Mouse (Mus musculus) thymus, adult 2 months (tissue): ENCODE data around the gene Grin1.

ENCODE experiments used
- CTCF ChIP-seq: fragments of 200-500 bp; IDR thresholded peaks from 2 replicates; pipeline ENCODE4 v1.5.1; 2012; ENCODE audit warnings: mild to moderate bottlenecking, control low read depth, low read length, moderate library complexity, borderline replicate concordance; ENCODE audit not compliant: control insufficient read depth, poor library complexity, insufficient read depth; ENCODE audit errors: extremely low read depth
- POLR2A ChIP-seq: fragments of 200-500 bp; IDR thresholded peaks from 2 replicates; pipeline ENCODE4 v1.6.1; 2012; ENCODE audit warnings: mild to moderate bottlenecking, low read length, control low read depth, moderate library complexity; ENCODE audit not compliant: control insufficient read depth, poor library complexity, insufficient read depth; ENCODE audit errors: extremely low read depth

DNA sequence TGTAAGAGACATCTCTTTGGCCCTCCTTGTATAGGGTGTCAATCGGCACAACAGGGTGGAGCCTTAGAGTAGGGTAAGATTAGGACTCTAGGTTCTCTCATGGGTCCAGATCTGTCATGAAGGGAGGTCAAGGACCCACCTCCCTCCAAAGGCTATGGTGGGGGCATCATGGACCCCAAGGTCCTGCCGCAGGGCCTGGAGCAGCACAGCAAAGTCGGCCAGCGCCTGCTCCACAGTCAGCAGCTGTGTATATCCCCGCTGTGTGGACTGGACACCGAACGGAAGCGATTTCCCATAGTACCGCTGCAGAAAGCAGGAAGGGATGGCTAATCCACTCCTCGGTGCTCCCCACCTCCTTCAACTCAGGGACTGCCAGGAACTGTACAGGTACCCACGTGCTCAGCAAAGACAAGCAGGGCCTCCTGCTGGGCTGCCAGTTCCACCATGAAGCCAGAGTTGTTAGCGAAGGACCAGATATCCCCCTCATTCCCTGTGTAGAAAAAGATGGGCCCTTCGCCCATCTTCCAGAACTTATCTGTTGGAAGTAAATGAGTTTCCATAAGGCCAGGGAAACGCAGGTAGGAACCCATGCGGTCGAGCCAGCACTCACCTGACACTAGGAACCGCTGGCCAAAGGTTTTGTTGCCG is 36.6 kb upstream of the Grin1 start:
- no peak for TF ChIP-seq CTCF
- no peak for TF ChIP-seq POLR2A
